Mouse (Mus musculus): Measurements from ENCODE around the gene Serinc3. TPM values are rescaled to one million over a fixed set of nuclear protein-coding genes. Genes with fewer than 3 reads are reported as not detected.
"Not testable (repeated sequence)": the region's sequence is repeated elsewhere in the genome, so short reads cannot be mapped to it uniquely, and the experiment has no call there.

Gene Serinc3
- total RNA-seq, 2 experiments from 2014 or later, result 141 to 145 TPM

DNA sequence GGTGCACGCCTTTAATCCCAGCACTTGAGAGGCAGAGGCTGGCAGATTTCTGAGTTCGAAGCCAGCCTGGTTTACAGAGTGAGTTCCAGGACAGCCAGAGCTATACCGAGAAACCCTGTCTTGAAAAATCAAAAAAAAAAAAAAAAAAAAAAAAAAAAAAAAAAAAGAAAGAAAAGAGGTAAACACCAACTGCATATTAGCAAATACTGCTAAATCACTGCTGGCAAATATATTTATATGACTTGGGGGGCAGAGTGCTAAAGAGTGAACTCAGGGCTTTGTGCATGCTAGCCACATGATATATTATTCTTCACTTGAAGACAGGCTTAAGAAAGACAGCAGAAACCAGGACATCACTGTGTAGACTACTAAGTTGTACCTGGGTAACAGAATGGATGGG lies 23.5 kb downstream of the Serinc3 start:
- not testable (repeated sequence) for DNase-seq

DNA sequence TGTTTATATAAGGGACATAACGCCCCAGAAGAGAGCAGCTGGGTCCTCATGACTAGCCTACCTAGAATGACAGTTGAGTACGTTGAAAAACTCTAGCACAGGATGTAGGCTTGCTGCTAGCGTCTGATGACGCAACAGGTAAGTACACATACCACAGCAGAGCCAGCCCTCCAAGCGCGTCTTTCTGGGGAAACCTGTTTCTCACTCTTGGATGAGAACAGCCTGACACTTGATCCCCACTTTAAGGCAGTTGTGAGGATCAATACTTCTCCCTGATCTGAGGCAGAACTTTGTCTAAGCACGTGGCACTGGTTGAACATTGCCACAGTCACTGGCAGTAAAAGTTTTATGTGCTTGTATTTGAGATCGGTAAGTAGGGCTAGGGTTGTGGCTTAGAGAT lies 24.5 kb downstream of the Serinc3 start:
- DNase-seq, result no peak

DNA sequence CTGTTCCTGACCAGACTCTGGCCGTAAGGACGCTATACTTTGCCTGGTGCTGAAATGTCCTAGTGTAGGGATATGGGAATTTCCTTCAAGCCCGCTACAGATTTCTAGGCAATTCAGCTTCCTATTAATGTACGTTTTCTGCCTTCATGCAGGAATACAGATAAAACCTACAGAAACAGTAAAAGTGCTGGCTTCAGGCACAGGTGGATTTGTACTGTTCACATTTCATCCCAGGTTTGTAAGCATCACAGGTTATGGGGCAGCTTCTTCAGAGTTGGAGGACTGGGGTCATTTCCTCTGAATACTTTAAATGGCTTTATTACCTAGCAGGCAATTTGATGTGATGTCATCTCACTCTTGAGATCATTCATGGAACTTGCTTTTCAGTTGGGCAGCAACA lies 27.1 kb downstream of the Serinc3 start:
- no peak for DNase-seq

DNA sequence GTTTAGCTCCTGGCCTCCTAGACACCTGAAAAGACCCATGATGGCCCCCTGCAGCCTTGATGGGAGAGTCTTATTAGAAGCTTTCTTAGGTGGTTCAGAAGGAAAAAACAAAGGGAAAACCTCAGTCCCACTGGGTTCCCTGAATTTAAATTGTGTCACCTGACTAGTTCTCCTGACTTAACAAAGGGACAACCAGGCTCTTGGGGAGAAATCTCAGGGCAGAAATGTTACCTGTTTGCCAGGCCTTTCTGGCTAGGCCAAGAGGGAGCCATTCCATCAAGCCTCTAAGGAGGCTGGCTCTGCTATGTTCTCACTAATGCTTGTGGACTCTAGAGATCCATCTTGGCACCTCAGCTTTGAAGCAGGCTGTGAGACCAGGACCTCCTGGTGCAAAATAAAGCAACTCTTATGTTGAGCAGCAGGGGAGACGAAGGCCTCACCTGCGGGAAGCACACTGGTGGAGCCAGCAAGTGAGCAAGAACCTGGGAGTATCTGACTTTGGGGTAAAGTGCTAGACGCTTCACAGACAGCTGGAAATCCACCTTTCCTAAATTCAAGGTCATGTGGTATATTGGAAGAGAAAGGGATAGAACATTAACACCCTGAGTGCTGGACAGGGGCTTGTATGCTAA lies 27.6 kb downstream of the Serinc3 start:
- no peak for DNase-seq

DNA sequence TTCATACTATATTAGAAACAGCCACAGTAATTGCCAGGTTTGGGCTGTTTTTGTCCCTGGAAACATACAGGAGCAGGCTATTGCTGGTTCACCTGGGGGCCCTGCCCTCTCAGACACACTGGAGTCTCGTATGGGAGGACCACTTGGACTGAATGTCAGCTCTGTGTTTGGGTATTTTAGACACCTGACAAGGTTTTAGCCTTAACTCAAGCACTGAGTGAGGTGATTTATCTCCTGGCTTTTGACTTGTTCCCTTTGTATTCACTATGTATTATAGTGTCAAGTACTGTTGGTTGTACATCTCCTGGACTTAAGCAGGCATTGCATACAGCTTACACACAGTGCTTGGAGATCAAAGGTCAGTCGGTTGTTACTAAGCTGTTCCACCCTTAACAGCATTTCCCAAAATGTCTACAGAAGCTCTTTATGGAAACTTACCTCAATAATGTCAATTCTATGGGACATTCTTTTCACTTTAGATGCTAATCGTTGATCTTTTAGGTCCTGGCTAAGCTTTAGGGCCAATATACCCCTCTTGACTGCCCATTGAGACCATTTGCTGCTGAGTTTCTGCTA lies 28.2 kb downstream of the Serinc3 start:
- no peak for DNase-seq

DNA sequence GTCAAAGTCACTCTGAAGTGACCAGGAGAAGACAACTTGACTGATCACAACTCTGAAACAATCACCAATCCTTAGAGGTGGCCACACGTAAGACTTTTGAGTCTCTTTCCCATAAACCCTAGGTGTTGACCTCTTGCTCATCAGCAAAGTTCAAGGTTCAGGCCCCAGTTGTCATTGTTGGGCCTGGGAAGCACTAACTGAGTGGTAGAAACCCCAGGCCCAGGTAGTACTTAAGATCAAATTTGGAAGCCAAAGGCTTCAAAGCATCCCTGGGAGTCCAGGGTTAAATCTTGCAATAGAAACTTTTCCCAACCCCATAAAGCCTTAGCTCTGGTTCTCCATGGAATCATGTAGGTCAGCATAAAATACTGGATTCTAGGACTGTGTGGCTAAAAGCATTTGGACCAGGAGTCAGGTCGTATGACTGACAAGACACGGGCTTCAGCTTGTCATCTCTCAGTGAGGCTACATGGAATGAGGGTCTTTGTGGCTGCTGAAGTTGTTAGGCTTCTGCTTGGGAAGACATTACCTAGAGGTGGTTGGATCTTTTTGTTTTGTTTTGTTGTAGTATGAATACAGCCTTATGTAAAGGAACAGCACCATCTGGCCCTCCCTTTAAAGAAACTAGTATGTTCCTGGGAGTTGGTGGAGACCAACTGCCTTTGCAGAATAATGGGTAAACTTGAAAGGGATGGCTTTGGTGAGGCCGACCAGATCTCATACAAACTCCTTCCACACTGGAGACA lies 28.9 kb downstream of the Serinc3 start:
- no peak for DNase-seq

DNA sequence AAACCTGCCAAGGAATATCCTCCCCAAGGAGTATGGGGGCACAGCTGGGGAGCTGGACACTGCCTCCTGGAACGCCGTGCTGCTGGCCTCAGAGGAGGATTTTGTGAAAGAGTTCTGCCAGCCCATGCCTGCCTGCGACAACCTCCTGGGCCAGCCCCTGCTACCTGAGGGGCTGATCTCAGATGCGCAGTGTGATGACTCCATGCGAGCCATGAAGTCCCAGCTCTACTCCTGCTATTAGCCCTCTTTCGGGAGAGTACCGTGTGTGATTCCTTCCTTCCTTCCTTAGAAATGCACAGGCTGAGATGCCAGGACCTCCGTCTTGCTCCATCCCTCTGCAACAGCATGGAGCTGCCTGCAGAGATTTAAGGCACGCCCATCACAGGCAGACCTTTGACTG lies 29.5 kb downstream of the Serinc3 start:
- DNase-seq, result no peak

DNA sequence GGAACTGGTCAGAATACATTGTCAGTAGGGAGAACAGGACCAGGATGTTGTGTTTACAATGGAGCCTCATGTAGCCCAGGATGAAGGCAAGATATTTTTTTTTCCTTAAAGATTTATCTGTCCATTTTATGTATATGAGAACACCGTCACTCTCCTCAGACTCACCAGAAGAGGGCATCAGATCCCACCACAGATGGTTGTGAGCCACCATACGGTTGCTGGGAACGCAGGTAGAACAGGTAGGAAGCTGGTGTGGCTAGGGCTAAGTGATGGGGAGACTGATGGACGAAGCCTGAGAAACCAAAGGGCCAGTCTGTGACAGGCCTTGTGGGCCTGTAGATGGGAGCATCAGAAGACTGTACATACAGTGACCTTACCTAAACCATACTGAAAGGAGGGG lies 30.9 kb downstream of the Serinc3 start:
- DNase-seq, result no peak

DNA sequence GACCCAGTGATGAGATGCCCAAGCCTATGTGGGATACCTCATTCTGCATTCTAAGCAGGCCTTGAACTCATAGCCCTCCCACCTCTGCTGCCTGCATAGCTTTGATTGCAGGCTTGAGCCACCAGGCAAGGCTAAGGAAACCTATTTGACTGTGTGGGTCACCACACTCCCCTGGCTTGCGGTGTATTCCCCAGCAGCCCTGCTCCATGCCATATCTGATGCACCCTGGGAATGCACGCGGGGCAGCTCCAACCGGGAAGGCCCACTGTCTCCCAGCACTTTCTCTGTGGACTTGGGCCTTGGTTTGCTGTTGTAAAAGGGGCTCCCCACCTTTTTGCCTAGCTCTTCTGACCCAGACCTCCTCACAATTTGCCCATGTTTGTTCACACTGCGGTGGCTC lies 31.7 kb downstream of the Serinc3 start:
- DNase-seq, result no peak

- no peak for DNase-seq
These were observed 33.8 kb downstream of the Serinc3 start for GRCm38 (mm10) chr2:163611176-163611575.

DNA sequence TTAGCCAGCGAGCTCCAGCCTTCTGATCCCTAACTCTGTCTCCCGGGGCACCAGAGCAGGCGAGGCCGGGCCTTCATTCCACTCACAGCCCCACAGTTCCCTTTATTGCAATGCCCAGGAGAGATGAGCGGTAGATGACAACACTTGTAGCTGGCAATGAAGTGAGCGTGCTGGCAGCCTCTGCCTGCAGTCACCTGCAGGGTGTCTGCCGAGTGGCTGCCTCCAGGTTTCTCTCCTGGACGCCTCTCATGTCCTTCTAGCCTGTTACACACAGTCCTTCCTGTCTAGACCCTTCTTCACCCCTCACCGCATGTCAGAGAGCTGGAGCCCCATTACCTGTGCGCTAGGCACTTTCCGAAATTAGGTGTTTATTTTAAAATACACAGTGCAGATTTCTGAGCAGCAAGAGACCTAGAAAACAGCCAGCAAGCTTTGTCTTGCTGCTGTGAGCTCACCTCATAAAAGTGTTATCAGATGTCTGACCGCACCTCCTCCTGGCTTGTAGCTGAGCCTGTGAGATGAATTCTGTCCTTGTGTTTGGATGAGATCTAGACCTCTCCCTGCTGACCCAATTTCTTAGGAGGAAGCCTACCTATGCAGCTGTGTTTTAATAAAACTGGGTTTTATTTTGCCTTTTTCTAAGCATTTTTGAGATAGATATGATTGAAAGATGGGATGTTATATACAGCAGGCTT lies 35.5 kb downstream of the Serinc3 start:
- no peak for DNase-seq

GRCm38 (mm10) chr2:163608008-163608407 lies 36.9 kb downstream of the Serinc3 start:
- DNase-seq, result no peak

GRCm38 (mm10) chr2:163606161-163606560 lies 38.8 kb downstream of the Serinc3 start:
- no peak for DNase-seq

GRCm38 (mm10) chr2:163602101-163602971 lies 42.6 kb downstream of the Serinc3 start, which contains the start of gene Ttpal:
TSS of gene Ttpal (plus strand) at chr2:163602314.
- DNase-seq, result peak; percentile 87

DNA sequence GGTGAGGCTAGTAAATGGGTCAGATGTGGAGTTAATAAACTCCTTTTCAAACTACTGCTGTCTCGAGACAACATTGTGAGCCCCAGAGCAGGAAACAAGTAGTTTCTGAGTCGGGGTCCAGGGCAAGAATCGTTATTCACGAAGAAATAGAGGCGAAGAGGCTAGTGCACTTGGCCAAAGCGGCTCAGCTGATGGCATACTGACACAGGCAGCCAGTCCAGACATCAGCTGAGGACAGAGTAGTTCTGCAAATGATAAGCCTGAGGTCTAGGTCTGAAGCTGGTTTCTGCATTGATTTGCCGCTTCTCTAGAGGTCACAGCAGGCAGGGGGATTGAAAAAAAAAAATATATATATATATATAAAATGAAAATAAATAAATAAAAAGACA lies 43.2 kb downstream of the Serinc3 start:
- no peak for DNase-seq

- no peak for DNase-seq
These were observed 43.9 kb downstream of the Serinc3 start for GRCm38 (mm10) chr2:163601066-163601465.

- DNase-seq, result peak; percentile 80
These were observed 45.7 kb downstream of the Serinc3 start for GRCm38 (mm10) chr2:163599226-163599625.

DNA sequence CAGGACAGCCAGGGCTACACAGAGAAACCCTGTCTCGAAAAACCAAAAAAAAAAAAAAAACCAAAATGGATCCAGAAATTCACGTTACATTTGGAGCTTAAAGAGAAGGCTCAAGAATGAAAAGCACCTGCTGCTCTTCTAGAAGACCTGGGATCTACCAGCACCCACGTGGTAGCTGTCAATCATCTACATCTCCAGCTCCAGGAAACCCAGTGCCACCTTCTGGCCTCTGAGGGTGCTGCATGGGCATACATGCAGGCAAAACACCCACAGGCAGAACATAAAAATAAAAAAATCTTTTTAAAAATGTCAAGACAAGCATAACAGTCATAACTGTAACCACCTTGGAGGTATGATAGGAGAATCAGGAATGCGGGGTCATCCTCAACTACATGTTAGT lies 47.3 kb downstream of the Serinc3 start:
- peak; percentile 31 for DNase-seq

DNA sequence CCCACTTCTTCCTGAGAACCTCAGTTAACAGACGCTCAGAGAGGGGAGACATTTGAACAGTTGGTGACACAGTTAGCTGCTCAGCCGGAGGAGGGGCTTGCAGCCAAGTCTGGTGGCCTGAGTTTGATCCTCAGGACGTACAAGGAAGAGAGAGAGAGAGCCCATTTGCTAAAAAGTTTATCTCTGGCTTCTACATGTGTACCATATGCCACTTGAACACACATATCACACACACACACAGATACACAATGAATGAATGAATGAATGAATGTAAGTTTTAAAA lies 48.1 kb downstream of the Serinc3 start:
- DNase-seq, result no peak

GRCm38 (mm10) chr2:163596057-163596872 lies 48.7 kb downstream of the Serinc3 start:
- DNase-seq, result peak; percentile 24

- DNase-seq, result no peak
These were observed 49.8 kb downstream of the Serinc3 start for GRCm38 (mm10) chr2:163595119-163595518.
